Mouse (Mus musculus) kidney, postnatal 10 days (tissue): Measurements from ENCODE around the gene Hivep2.
A peak's percentile ranks its signal among the peaks of the same experiment; 100 is the strongest.

ENCODE experiments used
- DNase-seq: peaks from one replicate; pipeline ENCODE4 v3.0.0; 2021; ENCODE audit warnings: mixed read lengths

Gene Hivep2

GRCm38 (mm10) chr10:13965974-13966829 is at the start of gene Hivep2:
Gene Hivep2 (plus strand): TSS chr10:13966075.
- DNase-seq, result peak; percentile 75

- peak; percentile 72 for DNase-seq
Observed at GRCm38 (mm10) chr10:13916645-13917342, 49.1 kb upstream of the Hivep2 start.

- DNase-seq, result no peak
Observed at GRCm38 (mm10) chr10:13921641-13922385, 44.1 kb upstream of the Hivep2 start.

- no peak for DNase-seq
Observed at GRCm38 (mm10) chr10:13929306-13929705, 36.6 kb upstream of the Hivep2 start.

GRCm38 (mm10) chr10:13932147-13932546 is 33.7 kb upstream of the Hivep2 start:
- DNase-seq, result no peak

GRCm38 (mm10) chr10:13933320-13933719 is 32.6 kb upstream of the Hivep2 start:
- no peak for DNase-seq

- DNase-seq, result no peak
Observed at GRCm38 (mm10) chr10:13935646-13936045, 30.2 kb upstream of the Hivep2 start.

- DNase-seq, result no peak
Observed at GRCm38 (mm10) chr10:13941406-13941805, 24.5 kb upstream of the Hivep2 start.

- DNase-seq, result peak; percentile 15
Observed at GRCm38 (mm10) chr10:13943706-13944105, 22.2 kb upstream of the Hivep2 start.

GRCm38 (mm10) chr10:13946498-13946897 is 19.4 kb upstream of the Hivep2 start:
- no peak for DNase-seq

- DNase-seq, result no peak
Observed at GRCm38 (mm10) chr10:13962965-13963364, 2.9 kb upstream of the Hivep2 start.

GRCm38 (mm10) chr10:13963908-13964500 is 1.9 kb upstream of the Hivep2 start:
- DNase-seq, result no peak

GRCm38 (mm10) chr10:13964501-13965281 is 1.2 kb upstream of the Hivep2 start:
- peak; percentile 91 for DNase-seq

- DNase-seq, result peak; percentile 95
Observed at GRCm38 (mm10) chr10:13965316-13965973, 430 bp upstream of the Hivep2 start.

- peak; percentile 86 for DNase-seq
Observed at GRCm38 (mm10) chr10:13966830-13967450, 1.1 kb downstream of the Hivep2 start.

- peak; percentile 91 for DNase-seq
Observed at GRCm38 (mm10) chr10:13967451-13968233, 1.8 kb downstream of the Hivep2 start.

- DNase-seq, result no peak
Observed at GRCm38 (mm10) chr10:13968234-13968555, 2.3 kb downstream of the Hivep2 start.

- peak; percentile 45 for DNase-seq
Observed at GRCm38 (mm10) chr10:13968989-13969388, 3.1 kb downstream of the Hivep2 start.

GRCm38 (mm10) chr10:13970321-13970720 is 4.4 kb downstream of the Hivep2 start:
- DNase-seq, result no peak

GRCm38 (mm10) chr10:13971268-13971667 is 5.4 kb downstream of the Hivep2 start:
- DNase-seq, result no peak
